Mouse (Mus musculus) CH12.LX (cell line): ENCODE data around the gene Gna15. TPM values are rescaled to one million over a fixed set of nuclear protein-coding genes. Genes with fewer than 3 reads are reported as not detected.

Source experiments
- DNase-seq: peaks from one replicate; pipeline ENCODE4 v3.0.0-alpha.2; 2013; ENCODE audit errors: extremely low read depth
- H3K27ac ChIP-seq: 2 replicates; pipeline ENCODE4 v1.5.1; 2012; ENCODE audit warnings: low read depth, mild to moderate bottlenecking, control low read depth, moderate library complexity; ENCODE audit not compliant: insufficient read depth
- H3K27me3 ChIP-seq: replicated peaks from 2 replicates; pipeline ENCODE3; 2012; ENCODE audit warnings: inconsistent platforms
- H3K36me3 ChIP-seq, 2 experiments: replicated peaks in 1 of 2; 2 replicates each; pipeline versions ENCODE3 to v1.6.1; 2012; ENCODE audit warnings: inconsistent platforms in 1 of 2, low read length in 1 of 2, mild to moderate bottlenecking in 1 of 2, mixed read lengths in 1 of 2, moderate library complexity in 1 of 2; ENCODE audit not compliant: control insufficient read depth in 1 of 2, insufficient read depth in 1 of 2
- H3K4me1 ChIP-seq, 2 experiments: 2 replicates each; pipeline ENCODE4 v1.6.1; 2012; ENCODE audit warnings: inconsistent platforms in 1 of 2, moderate library complexity in 1 of 2; ENCODE audit not compliant: insufficient read depth in 2 of 2, control insufficient read depth in 1 of 2
- H3K4me2 ChIP-seq: 2 replicates; pipeline ENCODE4 v1.6.1; 2012; ENCODE audit warnings: low read depth, mild to moderate bottlenecking, control low read depth; ENCODE audit not compliant: poor library complexity, insufficient read depth, severe bottlenecking
- H3K4me3 ChIP-seq, 3 experiments: fragments of 150-350 bp in 1 of 3; sonication (generic) in 1 of 3; replicated peaks in 1 of 3; 2 replicates each; pipeline versions ENCODE3 to v1.5.1; 2011 to 2012; ENCODE audit warnings: low read depth in 2 of 3, low read length in 2 of 3, mild to moderate bottlenecking in 2 of 3, moderate library complexity in 2 of 3, control low read depth in 1 of 3, improper control_type of control experiment in 1 of 3, inconsistent platforms in 1 of 3, mixed read lengths in 1 of 3; ENCODE audit not compliant: poor library complexity in 1 of 3
- H3K79me2 ChIP-seq: replicated peaks from 2 replicates; pipeline ENCODE4 v1.6.1; 2012; ENCODE audit warnings: mild to moderate bottlenecking, moderate library complexity; ENCODE audit not compliant: control insufficient read depth, poor library complexity, insufficient read depth, severe bottlenecking; ENCODE audit errors: extremely low read depth
- H3K9ac ChIP-seq: 2 replicates; pipeline ENCODE4 v1.6.1; 2012; ENCODE audit warnings: low read depth, mild to moderate bottlenecking, control low read depth, moderate library complexity; ENCODE audit not compliant: insufficient read depth
- H3K9me3 ChIP-seq: replicated peaks from 2 replicates; pipeline ENCODE3; 2012; ENCODE audit warnings: low read length, inconsistent platforms, mixed read lengths
- CHD2 ChIP-seq: IDR thresholded peaks from 2 replicates; pipeline ENCODE4 v1.6.1; 2011; ENCODE audit warnings: low read length, improper control_type of control experiment
- CTCF ChIP-seq, 2 experiments: IDR thresholded peaks in 1 of 2; conservative IDR thresholded peaks in 1 of 2; 2 replicates each; pipeline ENCODE4 v1.5.1; 2011 to 2012; ENCODE audit warnings: low read depth in 2 of 2, low read length in 2 of 2, improper control_type of control experiment in 1 of 2, inconsistent platforms in 1 of 2, mild to moderate bottlenecking in 1 of 2, moderate library complexity in 1 of 2
- ETS1 ChIP-seq: conservative IDR thresholded peaks from 2 replicates; pipeline ENCODE4 v1.6.1; 2012; ENCODE audit warnings: low read depth, mild to moderate bottlenecking, inconsistent platforms, low read length, improper control_type of control experiment, moderate library complexity
- KAT2A ChIP-seq: IDR thresholded peaks from 2 replicates; pipeline ENCODE4 v1.6.1; 2012; ENCODE audit warnings: low read length, improper control_type of control experiment, inconsistent platforms; ENCODE audit not compliant: insufficient replicate concordance
- MAZ ChIP-seq: IDR thresholded peaks from 2 replicates; pipeline ENCODE4 v1.6.1; 2012; ENCODE audit warnings: low read depth, mild to moderate bottlenecking, inconsistent platforms, low read length, improper control_type of control experiment, moderate library complexity
- MXI1 ChIP-seq: IDR thresholded peaks from 2 replicates; pipeline ENCODE4 v1.6.1; 2011; ENCODE audit warnings: mild to moderate bottlenecking, low read depth, low read length, improper control_type of control experiment
- POLR2A ChIP-seq: IDR thresholded peaks from 2 replicates; pipeline ENCODE4 v1.6.1; 2011; ENCODE audit warnings: low read depth, mild to moderate bottlenecking, improper control_type of control experiment, low read length
- POLR2AphosphoS2 ChIP-seq: IDR thresholded peaks from 2 replicates; pipeline ENCODE4 v1.6.1; 2011; ENCODE audit warnings: low read depth, low read length, improper control_type of control experiment
- RAD21 ChIP-seq: IDR thresholded peaks from 2 replicates; pipeline ENCODE4 v1.6.1; 2011; ENCODE audit warnings: low read depth, mild to moderate bottlenecking, low read length, improper control_type of control experiment, moderate library complexity
- SIN3A ChIP-seq: IDR thresholded peaks from 2 replicates; pipeline ENCODE4 v1.6.1; 2012; ENCODE audit warnings: low read length, improper control_type of control experiment, inconsistent platforms
- TBP ChIP-seq: conservative IDR thresholded peaks from 2 replicates; pipeline ENCODE4 v1.6.1; 2011; ENCODE audit warnings: low read depth, low read length, improper control_type of control experiment
- UBTF ChIP-seq: IDR thresholded peaks from 2 replicates; pipeline ENCODE4 v1.6.1; 2012; ENCODE audit warnings: low read depth, mild to moderate bottlenecking, inconsistent platforms, low read length, improper control_type of control experiment, moderate library complexity
- dilution Hi-C: fragments of 300-500 bp; cut with MboI; formaldehyde crosslinking; loops from 2 replicates; pipeline ENCODE4 v1.14.3; 2020; ENCODE audit warnings: low sequenced_read_pairs; ENCODE audit not compliant: extremely low pct_unique_long_range_greater_than_20kb, extremely low pct_ligation_motif_present
- in situ Hi-C: fragments of 300-500 bp; cut with MboI; formaldehyde crosslinking; loops from 3 replicates; pipeline ENCODE4 v1.14.3; 2019; ENCODE audit warnings: low sequenced_read_pairs, low pct_ligation_motif_present, low pct_unique_long_range_greater_than_20kb, mixed read lengths
- polyA plus RNA-seq: library from polyadenylated mRNA; unstranded; fragments of >175 nt; gene quantifications from 2 replicates; pipeline ENCODE4 v1.2.1, GENCODE M21; 2012; ENCODE audit warnings: low read depth; ENCODE audit not compliant: insufficient read length
- total RNA-seq, 2 experiments: library from RNA; depleted of rRNA; stranded (reverse); fragments of 300-350 nt in 1 of 2; fragments of >200 nt in 1 of 2; gene quantifications; 2 replicates each; pipeline ENCODE4 v1.2.3; 2012 to 2014

Gene Gna15
- total and polyA plus RNA-seq, 3 experiments: 5.2 to 10.0 (median 5.2) TPM

DNA sequence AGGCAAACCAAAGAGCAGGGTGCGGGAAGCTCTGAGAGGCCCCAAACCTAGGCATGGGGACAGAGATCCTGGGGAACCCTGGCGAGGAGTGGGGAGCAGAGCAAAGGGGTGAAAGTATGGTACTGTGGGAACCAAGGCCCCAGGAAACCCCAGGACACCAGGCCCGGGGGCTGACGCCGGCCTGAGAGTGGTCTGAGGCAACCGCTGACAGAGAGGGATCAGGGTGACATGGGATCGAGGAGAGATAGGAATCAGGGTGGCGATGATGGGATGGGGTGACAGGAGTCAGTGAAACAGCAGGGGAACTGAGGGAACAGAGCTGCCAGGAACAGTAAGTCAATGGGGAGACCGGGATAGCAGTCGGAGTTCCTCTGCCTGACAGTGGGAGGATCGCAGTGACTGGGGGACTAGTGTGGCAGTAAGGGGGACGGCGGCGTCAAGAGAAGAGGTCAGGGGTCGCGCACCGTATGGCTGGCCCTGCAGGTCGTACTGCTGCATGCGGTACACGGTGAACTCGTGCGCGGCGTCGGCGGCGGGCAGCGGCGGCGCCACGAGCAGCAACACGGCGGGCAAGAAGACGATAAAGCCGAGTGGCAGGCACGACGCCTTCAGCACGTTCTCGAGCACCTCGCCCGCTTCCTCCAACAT lies 28.3 kb downstream of the Gna15 start:
- H3K9ac ChIP-seq: peak overlapping the region; percentile 77
- dilution Hi-C loops (no loop called here), in situ Hi-C loops (loop anchor here (5.0 to 10.0 kb wide), 2 partner anchors 37 to 109 kb away; partner anchors contain the start of genes BC025920 and Tle6)
- no peak for TF ChIP-seq SIN3A
- TF ChIP-seq RAD21: no peak
- TF ChIP-seq KAT2A: no peak
- TF ChIP-seq CTCF (conservative IDR thresholded peaks at IDR 0.05 in 1 of 2, IDR thresholded peaks at IDR 0.05 in 1 of 2; ENCODE audit: low read depth in 2 of 2, low read length in 2 of 2): no peak
- no peak for TF ChIP-seq ETS1
- H3K4me3 ChIP-seq: peak overlapping the region; percentile 89 to 99 (median 96)
- 0 out of 2 replicates have a peak overlapping the region, but pooled peaks have one; percentile 31 for H3K27ac ChIP-seq
- no peak for DNase-seq
- peak overlapping the region; percentile 77 for H3K4me2 ChIP-seq
- peaks cover 27 to 40% of the 10 kb centered on the region in 2 experiments for H3K36me3 ChIP-seq
- peaks cover 25% of the 10 kb centered on the region for H3K79me2 ChIP-seq
- no peaks in the 10 kb centered on the region for H3K9me3 ChIP-seq
- peaks cover 23 to 44% of the 10 kb centered on the region in 2 experiments for H3K4me1 ChIP-seq
- H3K27me3 ChIP-seq: peaks cover under 1% of the 10 kb centered on the region

DNA sequence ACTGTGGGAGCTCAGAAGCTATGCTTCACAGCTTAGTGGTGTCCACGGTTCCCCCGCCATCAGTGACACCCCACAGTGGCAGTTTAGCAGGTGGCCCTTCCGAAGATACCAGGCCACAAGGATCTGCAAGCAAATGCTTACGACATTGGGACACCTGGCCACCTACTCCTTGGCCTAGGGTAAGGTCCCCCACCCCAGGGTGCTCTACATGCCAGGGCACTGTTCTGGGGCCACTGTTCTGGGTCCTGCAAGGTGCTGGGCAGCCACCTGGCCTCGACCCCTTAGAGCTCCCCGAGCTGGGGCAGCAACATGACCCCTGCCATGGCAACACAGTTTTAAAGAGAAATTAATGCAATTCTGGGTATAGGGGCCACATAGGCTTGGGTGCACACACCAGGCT lies 28.9 kb downstream of the Gna15 start:
- peak overlapping the region; percentile 77 for H3K9ac ChIP-seq
- in situ Hi-C loops (loop anchor here (5.0 to 10.0 kb wide), 2 partner anchors 37 to 110 kb away; partner anchors contain the start of genes BC025920 and Tle6), dilution Hi-C loops (no loop called here)
- DNase-seq: no peak
- no peaks in the 10 kb centered on the region for H3K27me3 ChIP-seq
- H3K36me3 ChIP-seq: peaks cover 32 to 46% of the 10 kb centered on the region in 2 experiments
- peak overlapping the region; percentile 77 for H3K4me2 ChIP-seq
- peaks cover 25% of the 10 kb centered on the region for H3K79me2 ChIP-seq
- peak overlapping the region; percentile 89 to 99 (median 96) for H3K4me3 ChIP-seq
- TF ChIP-seq KAT2A: no peak
- no peak for TF ChIP-seq MXI1
- TF ChIP-seq POLR2A: no peak
- TF ChIP-seq POLR2AphosphoS2: no peak
- no peak for TF ChIP-seq UBTF
- no peak for TF ChIP-seq MAZ
- no peak for TF ChIP-seq TBP
- no peak for TF ChIP-seq CHD2
- no peaks in the 10 kb centered on the region for H3K9me3 ChIP-seq
- H3K4me1 ChIP-seq: peaks cover 23 to 44% of the 10 kb centered on the region in 2 experiments
- no peak overlapping the region for H3K27ac ChIP-seq
